ENCODE assay signal across 8 mouse cellular contexts in genomic region chr7:4843604-4844244, GRCm38 (mm10). TPM values are rescaled to one million over a fixed set of nuclear protein-coding genes. Genes with fewer than 3 reads are reported as not detected.
DNase-seq lines count a peak whose midpoint lies in the region; ATAC-seq and TF ChIP-seq lines count a peak whose summit lies in the region.

No protein-coding gene starts in this region.

- peak overlapping the region; percentile 36 for H3K4me3 ChIP-seq in heart, embryonic 16.5 days (ENCODE audit: low read length)
- no peak overlapping the region for H3K4me3 ChIP-seq in heart, adult 2 months
- H3K4me3 ChIP-seq in forebrain, embryonic 11.5 days (ENCODE audit: low read depth, low read length): peak overlapping the region; percentile 49
- peak overlapping the region; percentile 72 for H3K4me3 ChIP-seq in midbrain, embryonic 16.5 days (ENCODE audit: low read depth, low read length)

- peak overlapping the region; percentile 58 for H3K4me2 ChIP-seq in heart, embryonic 16.5 days (ENCODE audit: low read depth, low read length)
- peak overlapping the region; percentile 96 for H3K4me2 ChIP-seq in forebrain, embryonic 11.5 days (ENCODE audit: low read depth, low read length, severe bottlenecking)
- H3K4me2 ChIP-seq in midbrain, embryonic 16.5 days (ENCODE audit: low read length): peak overlapping the region; percentile 69

- peaks cover 3% of the 10 kb centered on the region; the same call in 1 of the 2 replicates for H3K9me3 ChIP-seq in heart, embryonic 16.5 days (replicated peaks; ENCODE audit: control insufficient read depth, low read length)
- H3K9me3 ChIP-seq in forebrain, embryonic 11.5 days (ENCODE audit: control insufficient read depth, low read length): no peaks in the 10 kb centered on the region; the same call in 1 of the 2 replicates
- H3K9me3 ChIP-seq in midbrain, embryonic 16.5 days (replicated peaks; ENCODE audit: control insufficient read depth, low read length, poor library complexity, severe bottlenecking): no peaks in the 10 kb centered on the region

- H3K79me2 ChIP-seq in heart, adult 2 months (replicated peaks; ENCODE audit: control insufficient read depth, insufficient read depth, low read length): no peaks in the 10 kb centered on the region

- no peaks in the 10 kb centered on the region for H3K36me3 ChIP-seq in heart, embryonic 16.5 days (ENCODE audit: control insufficient read depth, insufficient read depth)
- H3K36me3 ChIP-seq in heart, adult 2 months (ENCODE audit: control insufficient read depth, insufficient read depth, low read length): no peaks in the 10 kb centered on the region
- H3K36me3 ChIP-seq in forebrain, embryonic 11.5 days (ENCODE audit: control insufficient read depth, insufficient read depth, low read length): no peaks in the 10 kb centered on the region
- H3K36me3 ChIP-seq in midbrain, embryonic 16.5 days (ENCODE audit: control insufficient read depth, insufficient read depth, low read length): no peaks in the 10 kb centered on the region

- no peak overlapping the region for H3K9ac ChIP-seq in heart, embryonic 16.5 days (ENCODE audit: low read length)
- no peak overlapping the region for H3K9ac ChIP-seq in heart, adult 2 months (ENCODE audit: low read depth, low read length)
- H3K9ac ChIP-seq in forebrain, embryonic 11.5 days (ENCODE audit: low read length): peak overlapping the region; percentile 50
- peak overlapping the region; percentile 84 for H3K9ac ChIP-seq in midbrain, embryonic 16.5 days (ENCODE audit: low read depth, low read length)

- DNase-seq in heart, adult 2 months: no peak
- DNase-seq in brain, embryonic 14.5 days (ENCODE audit: low read depth): peak; percentile 91
- DNase-seq in forebrain, embryonic 11.5 days (ENCODE audit: low spot score): peak; percentile 84
- DNase-seq in layer of hippocampus, adult 9-11 months: peak; percentile 87
- DNase-seq in spleen, adult 18-20 months: no peak
- DNase-seq in urinary bladder, postnatal 36 days (ENCODE audit: low spot score in 2 of 2): no peak

- H3K27ac ChIP-seq in heart, embryonic 16.5 days (ENCODE audit: low read length): no peak overlapping the region
- no peak overlapping the region for H3K27ac ChIP-seq in heart, adult 2 months
- H3K27ac ChIP-seq in forebrain, embryonic 11.5 days (ENCODE audit: low read depth, low read length): no peak overlapping the region
- H3K27ac ChIP-seq in midbrain, embryonic 16.5 days (ENCODE audit: low read length): peak overlapping the region; percentile 87

- WGBS in heart, embryonic 16.5 days: 2% methylated on average over 34 of the region's 34 CpGs
- WGBS in heart, adult 2 months: 1% methylated on average over 34 of the region's 34 CpGs
- WGBS in forebrain, embryonic 11.5 days: under 1% methylated on average over 34 of the region's 34 CpGs
- 0% methylated on average over 34 of the region's 34 CpGs for WGBS in midbrain, embryonic 16.5 days

- TF ChIP-seq POLR2A in heart, adult 2 months (IDR thresholded peaks at IDR 0.05; ENCODE audit: insufficient read depth, low read depth, low read length): no peak
- TF ChIP-seq POLR2A in brain, embryonic 14.5 days (IDR thresholded peaks at IDR 0.05; ENCODE audit: borderline replicate concordance, extremely low read depth, insufficient read depth, insufficient read length, poor library complexity, severe bottlenecking): no peak

- no peak for TF ChIP-seq EP300 in heart, adult 2 months (IDR thresholded peaks at IDR 0.05; ENCODE audit: insufficient read depth, low read depth, low read length)

- H3K27me3 ChIP-seq in heart, embryonic 16.5 days (ENCODE audit: control insufficient read depth, insufficient read depth, low read length): peaks cover 54% of the 10 kb centered on the region
- peaks cover 12% of the 10 kb centered on the region for H3K27me3 ChIP-seq in heart, adult 2 months (ENCODE audit: control insufficient read depth, insufficient read depth, low read length)
- H3K27me3 ChIP-seq in forebrain, embryonic 11.5 days (ENCODE audit: control insufficient read depth, insufficient read depth, low read length): peaks cover 24% of the 10 kb centered on the region
- H3K27me3 ChIP-seq in midbrain, embryonic 16.5 days (ENCODE audit: control insufficient read depth, insufficient read depth, low read depth, low read length): no peaks in the 10 kb centered on the region

- peaks cover 7% of the 10 kb centered on the region for H3K4me1 ChIP-seq in heart, embryonic 16.5 days (ENCODE audit: control insufficient read depth, insufficient read depth, low read length)
- no peaks in the 10 kb centered on the region for H3K4me1 ChIP-seq in heart, adult 2 months (ENCODE audit: control insufficient read depth, insufficient read depth, low read length)
- H3K4me1 ChIP-seq in forebrain, embryonic 11.5 days (replicated peaks; ENCODE audit: control insufficient read depth, insufficient read depth, low read length): peaks cover 16% of the 10 kb centered on the region; the same call in 1 of the 2 replicates
- H3K4me1 ChIP-seq in midbrain, embryonic 16.5 days (ENCODE audit: control insufficient read depth, insufficient read depth, low read length): peaks cover 22% of the 10 kb centered on the region

- ATAC-seq in heart, embryonic 16.5 days (replicated peaks; ENCODE audit: extremely low read depth, insufficient read depth, low FRiP score): no peak
- ATAC-seq in forebrain, embryonic 11.5 days (replicated peaks; ENCODE audit: low FRiP score): peak; percentile 63
- ATAC-seq in midbrain, embryonic 16.5 days: peak; percentile 67

- no peak for TF ChIP-seq CTCF in heart, adult 2 months (IDR thresholded peaks at IDR 0.05)
- no peak for TF ChIP-seq CTCF in brain, embryonic 14.5 days (IDR thresholded peaks at IDR 0.05; ENCODE audit: borderline replicate concordance, extremely low read depth, insufficient read depth, insufficient read length)

- intact Hi-C loops in heart, adult 2 months (cut with DNase I): no loop called here

RNA-seq across cellular contexts. Expression of gene Shisa7, which starts 0.8 kb away (rescaled TPM):
- 0.05 and 0.07 TPM in 2 replicates for polyA plus RNA-seq in heart, embryonic 16.5 days (2015; fragmentation: Nextera tagmentation; extraction: Ambion mirVana)
- under 1 TPM in 1 of 2 experiments, not detected in 1; 0.07 TPM for total RNA-seq in heart, adult 2 months (2021)
- 0.09 and 0.12 TPM in 2 replicates for polyA plus RNA-seq in heart, adult 2 months (2012; rRNA removed)
- 145 and 170 TPM in 2 replicates for polyA plus RNA-seq in brain, embryonic 14.5 days (2012; rRNA removed)
- 2.2 and 3.0 TPM in 2 replicates for polyA plus RNA-seq in forebrain, embryonic 11.5 days (2014; fragmentation: Nextera tagmentation; extraction: Ambion mirVana)
- 14.0 and 14.6 TPM in 2 replicates for polyA plus RNA-seq in midbrain, embryonic 16.5 days (2015; fragmentation: Nextera tagmentation; extraction: Ambion mirVana)

RNA-seq across cellular contexts. Expression of gene Isoc2b, which starts 26.3 kb away (rescaled TPM):
- polyA plus RNA-seq in heart, embryonic 16.5 days (2015; fragmentation: Nextera tagmentation; extraction: Ambion mirVana): 5.6 and 6.3 TPM in 2 replicates
- 1 to 10 TPM; 3.5 to 3.8 TPM for total RNA-seq in heart, adult 2 months (2021)
- 10.0 and 10.3 TPM in 2 replicates for polyA plus RNA-seq in heart, adult 2 months (2012; rRNA removed)
- polyA plus RNA-seq in brain, embryonic 14.5 days (2012; rRNA removed): 2.6 and 3.3 TPM in 2 replicates
- 2.0 and 3.2 TPM in 2 replicates for polyA plus RNA-seq in forebrain, embryonic 11.5 days (2014; fragmentation: Nextera tagmentation; extraction: Ambion mirVana)
- polyA plus RNA-seq in midbrain, embryonic 16.5 days (2015; fragmentation: Nextera tagmentation; extraction: Ambion mirVana): 3.6 and 5.0 TPM in 2 replicates

RNA-seq across cellular contexts. Expression of gene Ube2s, which starts 31.3 kb away (rescaled TPM):
- polyA plus RNA-seq in heart, embryonic 16.5 days (2015; fragmentation: Nextera tagmentation; extraction: Ambion mirVana): 338 and 342 TPM in 2 replicates
- total RNA-seq in heart, adult 2 months (2021): 10 to 100 TPM; 85.1 to 99.1 TPM
- 167 and 265 TPM in 2 replicates for polyA plus RNA-seq in heart, adult 2 months (2012; rRNA removed)
- 451 and 626 TPM in 2 replicates for polyA plus RNA-seq in brain, embryonic 14.5 days (2012; rRNA removed)
- polyA plus RNA-seq in forebrain, embryonic 11.5 days (2014; fragmentation: Nextera tagmentation; extraction: Ambion mirVana): 476 and 526 TPM in 2 replicates
- 226 and 253 TPM in 2 replicates for polyA plus RNA-seq in midbrain, embryonic 16.5 days (2015; fragmentation: Nextera tagmentation; extraction: Ambion mirVana)

RNA-seq across cellular contexts. Expression of gene Isoc2a, which starts 33.2 kb away (rescaled TPM):
- 2.0 and 2.1 TPM in 2 replicates for polyA plus RNA-seq in heart, embryonic 16.5 days (2015; fragmentation: Nextera tagmentation; extraction: Ambion mirVana)
- total RNA-seq in heart, adult 2 months (2021): 10 to 100 TPM; 48.9 to 55.5 TPM
- polyA plus RNA-seq in heart, adult 2 months (2012; rRNA removed): 29.3 and 30.6 TPM in 2 replicates
- polyA plus RNA-seq in brain, embryonic 14.5 days (2012; rRNA removed): 6.7 and 9.0 TPM in 2 replicates
- polyA plus RNA-seq in forebrain, embryonic 11.5 days (2014; fragmentation: Nextera tagmentation; extraction: Ambion mirVana): 0.69 and 0.75 TPM in 2 replicates
- 0.46 and 0.57 TPM in 2 replicates for polyA plus RNA-seq in midbrain, embryonic 16.5 days (2015; fragmentation: Nextera tagmentation; extraction: Ambion mirVana)

RNA-seq across cellular contexts. Expression of gene Rpl28, which starts 51.0 kb away (rescaled TPM):
- polyA plus RNA-seq in heart, embryonic 16.5 days (2015; fragmentation: Nextera tagmentation; extraction: Ambion mirVana): 191 and 205 TPM in 2 replicates
- total RNA-seq in heart, adult 2 months (2021): 100 to 1,000 TPM; 492 to 575 TPM
- 135 and 202 TPM in 2 replicates for polyA plus RNA-seq in heart, adult 2 months (2012; rRNA removed)
- 271 and 404 TPM in 2 replicates for polyA plus RNA-seq in brain, embryonic 14.5 days (2012; rRNA removed)
- polyA plus RNA-seq in forebrain, embryonic 11.5 days (2014; fragmentation: Nextera tagmentation; extraction: Ambion mirVana): 203 and 220 TPM in 2 replicates
- polyA plus RNA-seq in midbrain, embryonic 16.5 days (2015; fragmentation: Nextera tagmentation; extraction: Ambion mirVana): 201 and 213 TPM in 2 replicates

Comparison
In these comparisons a context has a peak if more than half of its experiments do, and no peak if none do; other contexts are left out.
1. H3K9ac ChIP-seq: peak in forebrain, embryonic 11.5 days (single experiment) and midbrain, embryonic 16.5 days (single experiment); none in heart, embryonic 16.5 days (single experiment) and heart, adult 2 months (single experiment).
2. DNase-seq: peak in brain, embryonic 14.5 days (single experiment), forebrain, embryonic 11.5 days (single experiment) and layer of hippocampus, adult 9-11 months (single experiment); none in heart, adult 2 months (0 of 2), spleen, adult 18-20 months (0 of 2) and urinary bladder, postnatal 36 days (0 of 2).
3. Peak in every context shown above with its lines, with median percentiles within 50 percentile points of each other: H3K4me2 ChIP-seq.